ENCODE assay signal across 7 mouse cellular contexts in the genomic region with DNA sequence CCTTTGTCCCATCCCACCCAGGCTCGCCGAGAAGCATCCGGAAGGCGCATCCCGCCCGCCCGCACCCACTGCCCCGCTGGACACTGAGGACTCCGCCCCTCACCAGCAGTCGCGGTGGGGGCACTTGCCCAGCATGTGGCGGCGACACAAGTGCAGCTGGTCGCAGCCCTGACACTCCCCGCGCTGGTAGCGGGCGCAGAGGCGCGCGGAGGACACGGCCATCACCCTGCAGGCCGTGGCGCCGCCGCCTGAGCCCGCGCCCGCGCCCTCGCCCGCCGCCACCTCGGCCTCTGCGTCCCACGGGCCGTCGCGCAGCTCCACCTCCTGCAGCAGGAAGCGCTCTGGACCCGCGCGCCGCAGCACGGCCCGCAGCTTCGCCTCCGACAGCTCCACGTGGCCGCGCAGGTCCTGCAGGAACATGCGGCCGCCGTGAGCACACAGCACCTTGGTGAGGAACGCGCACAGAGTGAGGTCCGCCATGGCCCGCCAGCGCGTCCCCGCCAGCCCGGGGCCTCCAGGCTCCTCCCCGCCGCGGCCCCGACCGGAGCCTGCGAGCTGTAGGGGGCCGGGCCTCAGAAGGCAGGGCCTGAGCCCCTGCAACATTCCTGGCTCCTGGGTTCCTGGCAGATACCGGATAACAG. TPM values are rescaled to one million over a fixed set of nuclear protein-coding genes. Genes with fewer than 3 reads are reported as not detected.
DNase-seq lines count a peak whose midpoint lies in the region; ATAC-seq and TF ChIP-seq lines count a peak whose summit lies in the region.

TSS of gene Zc3hav1l (minus strand) at position 499 of the 641 bp plus-strand sequence.

- H3K4me3 ChIP-seq in intestine, postnatal 0 days (ENCODE audit: low read depth, low read length) = peak within 1 kb of the TSS; percentile 73
- peak within 1 kb of the TSS; percentile 79 for H3K4me3 ChIP-seq in limb, embryonic 11.5 days (ENCODE audit: low read depth, low read length)
- peak within 1 kb of the TSS; percentile 74 for H3K4me3 ChIP-seq in midbrain, embryonic 13.5 days (replicated peaks)
- peak within 1 kb of the TSS; percentile 58 for H3K4me3 ChIP-seq in spleen, adult 2 months (ENCODE audit: extremely low read depth, insufficient read depth, insufficient read length)

- H3K4me1 ChIP-seq in intestine, postnatal 0 days (replicated peaks; ENCODE audit: control insufficient read depth, insufficient read depth, low read length) = no peaks in the 10 kb centered on the region
- peaks cover 4% of the 10 kb centered on the region; the same call in 1 of the 2 replicates for H3K4me1 ChIP-seq in limb, embryonic 11.5 days (ENCODE audit: control insufficient read depth, insufficient read depth, low read length)
- H3K4me1 ChIP-seq in midbrain, embryonic 13.5 days (replicated peaks) = peaks cover 13% of the 10 kb centered on the region
- H3K4me1 ChIP-seq in spleen, adult 2 months (ENCODE audit: control insufficient read depth, insufficient read depth, insufficient read length) = peaks cover 10% of the 10 kb centered on the region; the same call in 1 of the 2 replicates

- peaks cover 18% of the 10 kb centered on the region for H3K36me3 ChIP-seq in intestine, postnatal 0 days (ENCODE audit: control insufficient read depth, insufficient read depth)
- peaks cover 5% of the 10 kb centered on the region for H3K36me3 ChIP-seq in limb, embryonic 11.5 days (ENCODE audit: control insufficient read depth, insufficient read depth, low read length)
- H3K36me3 ChIP-seq in midbrain, embryonic 13.5 days = peaks cover 22% of the 10 kb centered on the region
- H3K36me3 ChIP-seq in spleen, adult 2 months (ENCODE audit: control insufficient read depth, insufficient read depth, low read length) = no peaks in the 10 kb centered on the region

- DNase-seq in adrenal gland, adult 2 months = peak; percentile 86
- peak; percentile 93 for DNase-seq in embryo, embryonic 11 days
- peak; percentile 91 for DNase-seq in limb, embryonic 11.5 days (ENCODE audit: low spot score)
- DNase-seq in spleen, adult 2 months (ENCODE audit: low read depth in 1 of 2, low spot score in 2 of 2) = peak in 1 of 2 experiments; percentile 20

- H3K9me3 ChIP-seq in intestine, postnatal 0 days (ENCODE audit: control insufficient read depth) = no peaks in the 10 kb centered on the region
- no peaks in the 10 kb centered on the region for H3K9me3 ChIP-seq in limb, embryonic 11.5 days (ENCODE audit: control insufficient read depth, low read length)
- peaks cover 3% of the 10 kb centered on the region; the same call in 1 of the 2 replicates for H3K9me3 ChIP-seq in midbrain, embryonic 13.5 days

- peak; percentile 88 for ATAC-seq in granulocyte monocyte progenitor cell, adult 5-6 weeks (replicated peaks; ENCODE audit: poor library complexity, severe bottlenecking)
- ATAC-seq in intestine, postnatal 0 days = peak; percentile 90
- peak; percentile 96 for ATAC-seq in limb, embryonic 11.5 days (ENCODE audit: insufficient number of reproducible peaks, low FRiP score, low TSS enrichment, low read depth)
- peak; percentile 96 for ATAC-seq in midbrain, embryonic 13.5 days

- H3K9ac ChIP-seq in intestine, postnatal 0 days (ENCODE audit: low read depth, low read length) = peak within 1 kb of the TSS; percentile 76
- H3K9ac ChIP-seq in limb, embryonic 11.5 days (ENCODE audit: low read length) = peak within 1 kb of the TSS; percentile 99
- H3K9ac ChIP-seq in midbrain, embryonic 13.5 days (replicated peaks) = peak within 1 kb of the TSS; percentile 93

- no peak for TF ChIP-seq POLR2A in spleen, adult 2 months (IDR thresholded peaks at IDR 0.05; ENCODE audit: low read depth, low read length)

- H3K27me3 ChIP-seq in intestine, postnatal 0 days (replicated peaks; ENCODE audit: control insufficient read depth, insufficient read depth, low read length) = no peaks in the 10 kb centered on the region
- no peaks in the 10 kb centered on the region for H3K27me3 ChIP-seq in limb, embryonic 11.5 days (ENCODE audit: control insufficient read depth, insufficient read depth, low read length)
- H3K27me3 ChIP-seq in midbrain, embryonic 13.5 days = peaks cover 30% of the 10 kb centered on the region
- H3K27me3 ChIP-seq in spleen, adult 2 months (ENCODE audit: control insufficient read depth, insufficient read depth, low read length) = peaks cover 2% of the 10 kb centered on the region; the same call in 1 of the 2 replicates

- H3K4me2 ChIP-seq in intestine, postnatal 0 days (replicated peaks; ENCODE audit: low read depth) = peak within 1 kb of the TSS; percentile 88
- peak within 1 kb of the TSS; percentile 70 for H3K4me2 ChIP-seq in limb, embryonic 11.5 days (ENCODE audit: low read depth, severe bottlenecking)
- peak within 1 kb of the TSS; percentile 68 for H3K4me2 ChIP-seq in midbrain, embryonic 13.5 days (replicated peaks)

- no peak for TF ChIP-seq CTCF in intestine, postnatal 0 days (IDR thresholded peaks at IDR 0.05; ENCODE audit: low read depth)
- TF ChIP-seq CTCF in spleen, adult 2 months (IDR thresholded peaks at IDR 0.05; ENCODE audit: extremely low read depth, insufficient read depth, insufficient read length, insufficient replicate concordance) = no peak

- peak within 1 kb of the TSS; percentile 71 for H3K27ac ChIP-seq in intestine, postnatal 0 days (ENCODE audit: low read depth, low read length)
- H3K27ac ChIP-seq in limb, embryonic 11.5 days (replicated peaks; ENCODE audit: low read depth, low read length) = peak within 1 kb of the TSS; percentile 97
- peak within 1 kb of the TSS; percentile 94 for H3K27ac ChIP-seq in midbrain, embryonic 13.5 days
- H3K27ac ChIP-seq in spleen, adult 2 months (ENCODE audit: insufficient read depth, low read length) = no peak within 1 kb of the TSS

- WGBS in intestine, postnatal 0 days = under 1% methylated on average over 61 of the region's 70 CpGs
- WGBS in limb, embryonic 11.5 days = under 1% methylated on average over 53 of the region's 70 CpGs
- WGBS in midbrain, embryonic 13.5 days = under 1% methylated on average over 65 of the region's 70 CpGs
- WGBS in spleen, adult 2 months = under 1% methylated on average over 69 of the region's 70 CpGs

RNA-seq across cellular contexts. Expression of gene Zc3hav1l, which starts in this region (rescaled TPM):
- 1 to 10 TPM; 2.2 to 3.1 TPM for total RNA-seq in adrenal gland, adult 2 months (2021)
- 2.4 and 3.2 TPM in 2 replicates for polyA plus RNA-seq in adrenal gland, adult 2 months (2012; rRNA removed)
- total RNA-seq in granulocyte monocyte progenitor cell, adult 5-6 weeks (2014; fragmentation: Nextera tagmentation) = 19.3 and 23.8 TPM in 2 replicates
- 4.1 and 5.1 TPM in 2 replicates for total RNA-seq in granulocyte monocyte progenitor cell, adult 5-6 weeks (2017)
- 1.6 TPM in 2 replicates for polyA plus RNA-seq in intestine, postnatal 0 days (2015; fragmentation: Nextera tagmentation; extraction: Ambion mirVana)
- polyA plus RNA-seq in limb, embryonic 11.5 days (2014; fragmentation: Nextera tagmentation; extraction: Ambion mirVana) = 17.3 and 19.6 TPM in 2 replicates
- 10.6 and 11.0 TPM in 2 replicates for polyA plus RNA-seq in midbrain, embryonic 13.5 days (2015; fragmentation: Nextera tagmentation; extraction: Ambion mirVana)
- polyA plus RNA-seq in spleen, adult 2 months (2012; rRNA removed) = 1.4 and 1.5 TPM in 2 replicates
